ENCODE assay signal across 17 mouse cellular contexts in genomic region chr3:89738509-89738908, GRCm38 (mm10). TPM values are rescaled to one million over a fixed set of nuclear protein-coding genes. Genes with fewer than 3 reads are reported as not detected.
A peak's percentile ranks its signal among the peaks of the same experiment; 100 is the strongest.
DNase-seq lines count a peak whose midpoint lies in the region; TF ChIP-seq lines count a peak whose summit lies in the region.
"Had no signal": no experiment of that assay in that cellular context is flagged by ENCODE, and none has a peak within 500 bp of the region (broad histone marks: within the 10 kb centered on the region; RNA-seq: fewer than 3 reads in every experiment).

No protein-coding gene starts in this region.

- 96% methylated on average over 6 of the region's 6 CpGs for WGBS in forebrain, embryonic 10.5 days

- TF ChIP-seq CTCF in MEL (IDR thresholded peaks at IDR 0.05 in 2 of 3, conservative IDR thresholded peaks at IDR 0.05 in 1 of 3; ENCODE audit: control insufficient read depth in 1 of 3, insufficient read depth in 1 of 3, low read depth in 2 of 3, low read length in 3 of 3, poor library complexity in 1 of 3, severe bottlenecking in 1 of 3), result no peak

- H3K4me3 ChIP-seq in MEL (ENCODE audit: control insufficient read depth in 1 of 2, insufficient read depth in 1 of 2, low read depth in 2 of 2, low read length in 2 of 2), result no peak overlapping the region
- H3K4me3 ChIP-seq in forebrain, embryonic 10.5 days, result no peak overlapping the region

- no peak for TF ChIP-seq POLR2A in MEL (IDR thresholded peaks at IDR 0.05; ENCODE audit: control insufficient read depth in 1 of 2, insufficient read depth in 1 of 2, low read depth in 1 of 2, low read length in 2 of 2, poor library complexity in 1 of 2)

- no peaks in the 10 kb centered on the region for H3K27me3 ChIP-seq in MEL (ENCODE audit: control insufficient read depth in 1 of 2, insufficient read depth in 2 of 2, low read length in 2 of 2)
- no peaks in the 10 kb centered on the region for H3K27me3 ChIP-seq in forebrain, embryonic 10.5 days (ENCODE audit: poor library complexity, severe bottlenecking)
- H3K27me3 ChIP-seq: CH12.LX, Patski had no signal

- H3K36me3 ChIP-seq in MEL (ENCODE audit: control insufficient read depth in 1 of 2, insufficient read depth in 2 of 2, low read length in 2 of 2), result peaks cover 2 to 36% of the 10 kb centered on the region in 2 experiments; a peak in 3 of 4 replicates
- peaks cover 78% of the 10 kb centered on the region for H3K36me3 ChIP-seq in forebrain, embryonic 10.5 days (replicated peaks)

- no peaks in the 10 kb centered on the region for H3K9me3 ChIP-seq in MEL (replicated peaks; ENCODE audit: insufficient read depth, low read length)
- H3K9me3 ChIP-seq in forebrain, embryonic 10.5 days, result no peaks in the 10 kb centered on the region
- H3K9me3 ChIP-seq: G1E had no signal

- no peak for TF ChIP-seq RAD21 in MEL (IDR thresholded peaks at IDR 0.05; ENCODE audit: low read depth, low read length)

- peaks cover 3% of the 10 kb centered on the region for H3K79me2 ChIP-seq in MEL (ENCODE audit: control insufficient read depth, insufficient read depth, low read length, poor library complexity)

- peak; percentile 42 to 51; a peak in 3 of 4 replicates for TF ChIP-seq EP300 in MEL (IDR thresholded peaks at IDR 0.05; ENCODE audit: low read depth in 1 of 2, low read length in 2 of 2)

- no peak overlapping the region for H3K27ac ChIP-seq in MEL (ENCODE audit: control insufficient read depth, low read depth, low read length)
- no peak overlapping the region for H3K27ac ChIP-seq in forebrain, embryonic 10.5 days

- no peaks in the 10 kb centered on the region for H3K4me1 ChIP-seq in MEL (ENCODE audit: control insufficient read depth in 1 of 2, insufficient read depth in 2 of 2, low read length in 2 of 2)
- H3K4me1 ChIP-seq in forebrain, embryonic 10.5 days, result no peaks in the 10 kb centered on the region

- DNase-seq in MEL (ENCODE audit: low read depth, low spot score), result peak; percentile 29
- DNase-seq in forebrain, embryonic 10.5 days (ENCODE audit: extremely low spot score, low spot score), result no peak
- DNase-seq: adrenal gland, adult 2 months; adrenal gland, adult 8-10 months; adrenal gland, postnatal 10 days; adrenal gland, postnatal 14 days; adrenal gland, postnatal 25 days; adrenal gland, postnatal 36 days; B cell, adult 2 months; cerebellum, adult 11 months; cerebellum, adult 11-12 months; cerebellum, adult 18-20 months; cerebellum, adult 2 months; cerebellum, adult 8-10 months had no signal

- no peak overlapping the region for H3K9ac ChIP-seq in MEL (ENCODE audit: control insufficient read depth, low read depth, low read length, poor library complexity, severe bottlenecking)

TF ChIP-seq in MEL, 35 proteins besides CTCF, POLR2A, EP300 and RAD21:
- TF ChIP-seq CHD1 (IDR thresholded peaks at IDR 0.05; ENCODE audit: low read depth, low read length) (no peak), RCOR1 (IDR thresholded peaks at IDR 0.05; ENCODE audit: low read depth, low read length) (peak; percentile 68; the same call in 1 of the 2 replicates), TCF12 (IDR thresholded peaks at IDR 0.05; ENCODE audit: low read depth, low read length) (peak; percentile 38; the same call in 1 of the 2 replicates), MAFK (IDR thresholded peaks at IDR 0.05; ENCODE audit: borderline replicate concordance, low read depth, low read length) (no peak), E2F4 (IDR thresholded peaks at IDR 0.05; ENCODE audit: borderline replicate concordance, low read depth, low read length) (no peak), ZKSCAN1 (IDR thresholded peaks at IDR 0.05; ENCODE audit: low read depth, low read length) (no peak), GATA1 (IDR thresholded peaks at IDR 0.05; ENCODE audit: low read depth, low read length) (peak; percentile 54), HCFC1 (IDR thresholded peaks at IDR 0.05; ENCODE audit: low read depth, low read length) (no peak)
TF ChIP-seq in MEL: peak in this region for 3.

RNA-seq across cellular contexts. Expression of gene Adar, which starts 23.7 kb away (rescaled TPM):
- total RNA-seq in MEL (2012; rRNA removed), result 26.1 and 26.7 TPM in 2 replicates
- 100 to 1,000 TPM in 1 of 2 experiments, 10 to 100 TPM in 1; 45.1 to 124 TPM for polyA plus RNA-seq in MEL (2012; ENCODE audit: insufficient read depth in 1 of 2, insufficient read length in 2 of 2, low read depth in 1 of 2, low replicate concordance in 2 of 2, missing spikeins in 1 of 2)
- polyA plus RNA-seq in forebrain, embryonic 10.5 days (2016; fragmentation: Nextera tagmentation; extraction: Ambion mirVana), result 16.3 and 16.4 TPM in 2 replicates

RNA-seq across cellular contexts. Expression of gene Chrnb2, which starts 25.9 kb away (rescaled TPM):
- total RNA-seq in MEL (2012; rRNA removed), result 0.98 and 1.6 TPM in 2 replicates
- 1 to 10 TPM in 1 of 2 experiments, not detected in 1; 4.0 TPM for polyA plus RNA-seq in MEL (2012; ENCODE audit: insufficient read depth in 1 of 2, insufficient read length in 2 of 2, low read depth in 1 of 2, low replicate concordance in 2 of 2, missing spikeins in 1 of 2)
- polyA plus RNA-seq in forebrain, embryonic 10.5 days (2016; fragmentation: Nextera tagmentation; extraction: Ambion mirVana), result 2.4 and 3.8 TPM in 2 replicates

RNA-seq across cellular contexts. Expression of gene Ube2q1, which starts 34.9 kb away (rescaled TPM):
- total RNA-seq in MEL (2012; rRNA removed), result 72.6 and 73.8 TPM in 2 replicates
- polyA plus RNA-seq in MEL (2012; ENCODE audit: insufficient read depth in 1 of 2, insufficient read length in 2 of 2, low read depth in 1 of 2, low replicate concordance in 2 of 2, missing spikeins in 1 of 2), result 100 to 1,000 TPM in 1 of 2 experiments, 10 to 100 TPM in 1; 89.0 to 162 TPM
- 11.8 and 12.7 TPM in 2 replicates for polyA plus RNA-seq in forebrain, embryonic 10.5 days (2016; fragmentation: Nextera tagmentation; extraction: Ambion mirVana)
